Mouse (Mus musculus): Measurements from ENCODE around the gene Agtpbp1. TPM values are rescaled to one million over a fixed set of nuclear protein-coding genes. Genes with fewer than 3 reads are reported as not detected.

Agtpbp1 gene
- polyA plus RNA-seq, 1 experiment from 2014 or later = 18.6 TPM

DNA sequence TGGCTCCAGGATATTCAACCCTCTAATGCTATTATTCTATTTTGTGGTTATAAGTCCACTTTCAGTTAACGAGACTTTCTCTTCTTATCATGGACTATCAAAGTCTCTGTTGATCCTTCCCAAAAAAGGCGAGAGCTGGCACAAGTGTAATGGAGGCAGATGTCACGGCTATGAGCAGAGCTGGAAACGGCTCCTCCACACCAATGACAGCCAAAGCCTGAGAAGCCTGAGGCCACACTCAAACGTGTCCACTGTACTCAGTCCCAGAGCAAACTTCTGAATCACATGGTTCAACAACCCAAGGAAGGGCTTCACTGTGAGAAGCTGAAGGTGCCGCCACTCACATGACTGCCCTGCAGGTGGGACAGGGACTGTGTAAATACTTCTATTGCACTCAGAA lies 51.7 kb downstream of the Agtpbp1 start:
- no peak overlapping the region for H3K4me3 ChIP-seq (ENCODE audit: low read length)
- no peaks in the 10 kb centered on the region for H3K4me1 ChIP-seq (ENCODE audit: control insufficient read depth, insufficient read depth, low read length)
- WGBS = 79% methylated on average over 6 of the region's 6 CpGs
- no peak for ATAC-seq (ENCODE audit: low FRiP score, low TSS enrichment)
- no peak overlapping the region for H3K9ac ChIP-seq (ENCODE audit: low read depth, low read length)
- H3K4me2 ChIP-seq (replicated peaks; ENCODE audit: low read depth, low read length) = no peak overlapping the region
- H3K27me3 ChIP-seq (ENCODE audit: control insufficient read depth, insufficient read depth, low read length) = no peaks in the 10 kb centered on the region
- H3K9me3 ChIP-seq (ENCODE audit: control insufficient read depth, low read length) = no peaks in the 10 kb centered on the region
- H3K27ac ChIP-seq (ENCODE audit: low read depth, low read length) = no peak overlapping the region
- peaks cover 10% of the 10 kb centered on the region; the same call in 1 of the 2 replicates for H3K36me3 ChIP-seq (ENCODE audit: control insufficient read depth, insufficient read depth, low read length)

DNA sequence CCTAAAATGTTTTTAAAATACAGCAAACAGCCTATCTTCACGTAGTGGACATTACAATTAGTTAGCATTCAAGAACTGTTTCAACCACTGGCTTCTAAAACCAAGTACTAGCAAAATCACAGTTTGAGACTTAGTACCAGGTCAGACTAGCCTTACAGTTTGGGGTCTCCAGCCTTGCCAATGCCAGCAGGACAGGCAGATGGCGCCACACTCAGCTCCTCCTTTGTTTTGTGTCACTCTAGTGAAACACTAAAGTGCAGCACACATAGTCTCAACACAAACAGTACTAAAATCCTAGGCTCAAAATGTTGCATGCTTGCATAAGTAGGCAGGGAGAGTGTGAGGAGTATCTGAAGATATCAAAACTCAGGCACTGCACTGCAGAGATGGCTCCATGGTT lies 53.8 kb downstream of the Agtpbp1 start:
- H3K4me1 ChIP-seq (ENCODE audit: control insufficient read depth, insufficient read depth, low read length) = no peaks in the 10 kb centered on the region

DNA sequence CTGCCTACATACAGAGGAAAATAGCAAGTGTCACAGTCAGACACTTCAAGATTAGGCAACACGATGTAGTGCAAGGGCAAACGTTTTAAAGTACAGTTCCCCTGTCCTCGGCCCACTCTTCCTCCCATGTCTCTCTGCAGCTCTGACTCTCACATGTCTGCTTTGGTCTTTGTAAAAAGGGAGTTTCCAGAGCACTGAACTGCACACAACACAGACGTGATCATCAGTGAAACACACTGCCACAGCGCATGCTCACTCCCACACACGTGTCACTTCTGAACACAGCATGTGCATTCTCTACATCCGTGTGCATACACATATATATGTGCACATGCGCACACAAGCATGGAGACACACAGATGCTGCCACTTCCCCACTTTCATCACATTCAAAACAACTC lies 54.5 kb downstream of the Agtpbp1 start:
- Histone ChIP-seq H3K9ac (ENCODE audit: low read depth, low read length) (no peak overlapping the region), H3K9me3 (ENCODE audit: control insufficient read depth, low read length) (no peaks in the 10 kb centered on the region), H3K4me2 (replicated peaks; ENCODE audit: low read depth, low read length) (no peak overlapping the region), H3K27ac (ENCODE audit: low read depth, low read length) (no peak overlapping the region), H3K36me3 (ENCODE audit: control insufficient read depth, insufficient read depth, low read length) (peaks cover 16% of the 10 kb centered on the region; the same call in 1 of the 2 replicates), H3K4me3 (ENCODE audit: low read length) (no peak overlapping the region), H3K4me1 (ENCODE audit: control insufficient read depth, insufficient read depth, low read length) (no peaks in the 10 kb centered on the region), H3K27me3 (ENCODE audit: control insufficient read depth, insufficient read depth, low read length) (no peaks in the 10 kb centered on the region)
- ATAC-seq (ENCODE audit: low FRiP score, low TSS enrichment) = no peak
- WGBS = 91% methylated on average over 8 of the region's 8 CpGs

More for the DNA sequence above, 53.8 kb downstream of the Agtpbp1 start:
- Histone ChIP-seq H3K27me3 (ENCODE audit: control insufficient read depth, insufficient read depth, low read length) (no peaks in the 10 kb centered on the region), H3K9me3 (ENCODE audit: control insufficient read depth, low read length) (no peaks in the 10 kb centered on the region), H3K4me3 (ENCODE audit: low read length) (no peak overlapping the region), H3K36me3 (ENCODE audit: control insufficient read depth, insufficient read depth, low read length) (peaks cover 16% of the 10 kb centered on the region; the same call in 1 of the 2 replicates), H3K27ac (ENCODE audit: low read depth, low read length) (no peak overlapping the region), H3K9ac (ENCODE audit: low read depth, low read length) (no peak overlapping the region), H3K4me2 (replicated peaks; ENCODE audit: low read depth, low read length) (no peak overlapping the region)
- WGBS = 79% methylated on average over 2 of the region's 2 CpGs
- ATAC-seq (ENCODE audit: low FRiP score, low TSS enrichment) = no peak

- no peaks in the 10 kb centered on the region for H3K27me3 ChIP-seq (ENCODE audit: control insufficient read depth, insufficient read depth, low read length)
- H3K4me3 ChIP-seq (ENCODE audit: low read length) = no peak overlapping the region
- no peak overlapping the region for H3K9ac ChIP-seq (ENCODE audit: low read depth, low read length)
- H3K4me2 ChIP-seq (replicated peaks; ENCODE audit: low read depth, low read length) = no peak overlapping the region
- no peaks in the 10 kb centered on the region for H3K9me3 ChIP-seq (ENCODE audit: control insufficient read depth, low read length)
- WGBS = 66% methylated on average over 11 of the region's 11 CpGs
- H3K4me1 ChIP-seq (ENCODE audit: control insufficient read depth, insufficient read depth, low read length) = no peaks in the 10 kb centered on the region
- ATAC-seq (ENCODE audit: low FRiP score, low TSS enrichment) = no peak
- no peak overlapping the region for H3K27ac ChIP-seq (ENCODE audit: low read depth, low read length)
- H3K36me3 ChIP-seq (ENCODE audit: control insufficient read depth, insufficient read depth, low read length) = no peaks in the 10 kb centered on the region; the same call in 1 of the 2 replicates
Measured at GRCm38 (mm10) chr13:59521271-59522064, 63.6 kb downstream of the Agtpbp1 start.

DNA sequence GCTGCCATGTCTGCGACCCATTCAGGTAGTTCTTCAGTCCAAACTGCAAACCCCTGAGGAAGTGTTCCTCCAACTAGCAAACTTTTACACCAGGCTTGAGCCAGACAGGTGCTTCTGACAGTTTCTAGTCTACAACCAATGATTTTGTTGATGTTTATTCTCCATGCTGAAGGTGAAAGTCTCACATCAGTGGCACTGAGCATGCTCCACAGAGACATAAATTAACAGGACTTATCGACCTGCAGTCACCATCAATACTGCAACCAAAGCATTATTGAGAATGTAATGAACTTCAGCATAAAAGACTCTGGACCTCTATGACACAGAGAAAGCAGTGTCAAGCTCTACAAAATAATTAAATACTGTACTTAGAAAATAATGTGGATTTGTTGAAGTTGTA lies 64.2 kb downstream of the Agtpbp1 start:
- Histone ChIP-seq H3K4me3 (ENCODE audit: low read length) (no peak overlapping the region), H3K27ac (ENCODE audit: low read depth, low read length) (no peak overlapping the region), H3K9me3 (ENCODE audit: control insufficient read depth, low read length) (no peaks in the 10 kb centered on the region), H3K4me2 (replicated peaks; ENCODE audit: low read depth, low read length) (no peak overlapping the region), H3K9ac (ENCODE audit: low read depth, low read length) (no peak overlapping the region), H3K27me3 (ENCODE audit: control insufficient read depth, insufficient read depth, low read length) (no peaks in the 10 kb centered on the region), H3K36me3 (ENCODE audit: control insufficient read depth, insufficient read depth, low read length) (no peaks in the 10 kb centered on the region; the same call in 1 of the 2 replicates), H3K4me1 (ENCODE audit: control insufficient read depth, insufficient read depth, low read length) (no peaks in the 10 kb centered on the region)
- no peak for ATAC-seq (ENCODE audit: low FRiP score, low TSS enrichment)
- WGBS = 91% methylated on average over 2 of the region's 2 CpGs

DNA sequence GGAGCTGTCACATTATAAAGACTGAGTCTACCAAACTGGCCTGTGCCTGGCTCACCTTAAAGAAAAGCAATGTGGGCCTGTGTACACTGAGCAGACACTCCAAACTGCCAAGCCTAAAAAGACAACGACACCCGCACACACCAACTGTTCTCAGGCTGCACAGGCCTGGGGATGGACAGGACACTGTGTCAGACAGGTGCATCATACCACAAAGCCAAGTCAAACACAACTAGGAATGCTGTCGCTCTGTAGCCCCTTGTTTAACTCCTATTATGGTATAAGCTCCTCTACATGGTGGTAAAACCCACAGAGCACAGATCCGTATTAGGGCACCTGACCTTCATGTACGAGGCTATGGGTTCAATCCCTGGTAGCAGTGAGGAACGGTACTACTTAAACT lies 65.5 kb downstream of the Agtpbp1 start:
- H3K27ac ChIP-seq (ENCODE audit: low read depth, low read length) = no peak overlapping the region
- no peaks in the 10 kb centered on the region for H3K9me3 ChIP-seq (ENCODE audit: control insufficient read depth, low read length)
- no peak for ATAC-seq (ENCODE audit: low FRiP score, low TSS enrichment)
- H3K9ac ChIP-seq (ENCODE audit: low read depth, low read length) = no peak overlapping the region
- H3K4me2 ChIP-seq (replicated peaks; ENCODE audit: low read depth, low read length) = no peak overlapping the region
- WGBS = 92% methylated on average over 6 of the region's 6 CpGs
- no peaks in the 10 kb centered on the region for H3K4me1 ChIP-seq (ENCODE audit: control insufficient read depth, insufficient read depth, low read length)
- no peak overlapping the region for H3K4me3 ChIP-seq (ENCODE audit: low read length)
- H3K27me3 ChIP-seq (ENCODE audit: control insufficient read depth, insufficient read depth, low read length) = no peaks in the 10 kb centered on the region
- no peaks in the 10 kb centered on the region; the same call in 1 of the 2 replicates for H3K36me3 ChIP-seq (ENCODE audit: control insufficient read depth, insufficient read depth, low read length)

GRCm38 (mm10) chr13:59518016-59518415 lies 67.0 kb downstream of the Agtpbp1 start:
- ATAC-seq (ENCODE audit: low FRiP score, low TSS enrichment) = no peak
- WGBS = 80% methylated on average over 4 of the region's 4 CpGs

DNA sequence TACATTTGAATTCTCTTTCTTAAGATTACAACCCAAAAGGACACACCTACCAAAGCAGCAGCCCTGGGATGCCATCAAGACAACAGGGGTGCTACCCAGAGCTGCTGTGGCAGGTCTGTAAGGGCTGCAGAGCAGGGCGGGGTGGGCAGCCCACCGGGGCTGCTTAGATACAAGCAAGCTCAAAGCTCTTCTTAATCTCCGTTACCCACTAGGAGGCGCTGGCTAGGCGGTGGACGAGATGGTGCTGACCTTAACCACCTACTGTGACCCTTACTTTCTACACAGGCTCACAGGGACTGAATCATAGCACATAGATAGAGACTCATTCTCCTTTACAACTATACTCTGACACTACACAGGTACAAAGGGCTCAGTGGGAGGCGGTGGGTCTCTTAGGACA lies 70.0 kb downstream of the Agtpbp1 start:
- no peaks in the 10 kb centered on the region for H3K4me1 ChIP-seq (ENCODE audit: control insufficient read depth, insufficient read depth, low read length)
- no peak overlapping the region for H3K4me2 ChIP-seq (replicated peaks; ENCODE audit: low read depth, low read length)
- no peaks in the 10 kb centered on the region for H3K27me3 ChIP-seq (ENCODE audit: control insufficient read depth, insufficient read depth, low read length)
- WGBS = 33% methylated on average over 7 of the region's 7 CpGs
- H3K9ac ChIP-seq (ENCODE audit: low read depth, low read length) = no peak overlapping the region
- H3K36me3 ChIP-seq (ENCODE audit: control insufficient read depth, insufficient read depth, low read length) = peaks cover 4% of the 10 kb centered on the region; the same call in 1 of the 2 replicates
- ATAC-seq (ENCODE audit: low FRiP score, low TSS enrichment) = no peak
- H3K4me3 ChIP-seq (ENCODE audit: low read length) = no peak overlapping the region
- H3K9me3 ChIP-seq (ENCODE audit: control insufficient read depth, low read length) = no peaks in the 10 kb centered on the region
- H3K27ac ChIP-seq (ENCODE audit: low read depth, low read length) = no peak overlapping the region

More at GRCm38 (mm10) chr13:59518016-59518415, 67.0 kb downstream of the Agtpbp1 start:
- H3K9ac ChIP-seq (ENCODE audit: low read depth, low read length) = no peak overlapping the region
- H3K27me3 ChIP-seq (ENCODE audit: control insufficient read depth, insufficient read depth, low read length) = no peaks in the 10 kb centered on the region
- no peaks in the 10 kb centered on the region for H3K9me3 ChIP-seq (ENCODE audit: control insufficient read depth, low read length)
- no peak overlapping the region for H3K4me3 ChIP-seq (ENCODE audit: low read length)
- H3K4me2 ChIP-seq (replicated peaks; ENCODE audit: low read depth, low read length) = no peak overlapping the region
- no peaks in the 10 kb centered on the region for H3K4me1 ChIP-seq (ENCODE audit: control insufficient read depth, insufficient read depth, low read length)
- H3K27ac ChIP-seq (ENCODE audit: low read depth, low read length) = no peak overlapping the region
- no peaks in the 10 kb centered on the region; the same call in 1 of the 2 replicates for H3K36me3 ChIP-seq (ENCODE audit: control insufficient read depth, insufficient read depth, low read length)

DNA sequence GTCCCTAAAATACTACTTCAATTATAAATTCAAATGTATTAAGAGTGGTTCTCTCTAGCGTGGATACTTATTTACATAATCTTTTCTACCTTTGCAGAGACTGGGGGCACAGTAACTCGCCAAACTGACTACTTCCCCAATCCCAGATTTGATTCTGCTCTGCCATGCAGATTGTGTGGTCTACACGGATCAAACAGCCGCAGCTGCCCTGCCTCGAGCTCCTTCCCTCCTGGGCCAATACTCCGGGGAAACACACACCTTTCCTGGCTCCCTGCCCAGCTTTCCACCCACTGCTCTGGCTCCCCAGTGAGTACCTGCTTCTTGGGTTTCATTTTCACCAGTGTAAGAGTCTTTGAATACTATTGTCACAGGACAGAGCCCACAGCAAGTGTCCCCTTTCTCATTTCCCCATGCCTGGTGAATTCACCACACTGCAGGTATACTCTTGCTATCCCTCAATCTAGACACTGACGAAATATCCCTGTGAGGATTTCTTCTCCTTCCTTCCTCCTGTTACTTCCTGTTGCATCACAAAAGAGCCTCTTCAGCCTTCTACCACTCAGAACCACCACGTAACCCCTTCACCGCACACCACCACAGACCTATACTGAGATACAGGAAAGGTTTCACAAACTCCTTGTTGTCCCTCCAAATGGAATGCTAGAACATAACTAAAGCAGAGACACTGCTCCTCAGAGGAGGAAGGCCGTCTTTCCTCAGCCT lies 75.2 kb downstream of the Agtpbp1 start:
- no peak for ATAC-seq (ENCODE audit: low FRiP score, low TSS enrichment)
- Histone ChIP-seq H3K27ac (ENCODE audit: low read depth, low read length) (no peak overlapping the region), H3K36me3 (ENCODE audit: control insufficient read depth, insufficient read depth, low read length) (peaks cover 8% of the 10 kb centered on the region; the same call in 1 of the 2 replicates), H3K4me2 (replicated peaks; ENCODE audit: low read depth, low read length) (no peak overlapping the region), H3K4me1 (ENCODE audit: control insufficient read depth, insufficient read depth, low read length) (no peaks in the 10 kb centered on the region), H3K4me3 (ENCODE audit: low read length) (no peak overlapping the region), H3K9ac (ENCODE audit: low read depth, low read length) (no peak overlapping the region), H3K27me3 (ENCODE audit: control insufficient read depth, insufficient read depth, low read length) (no peaks in the 10 kb centered on the region), H3K9me3 (ENCODE audit: control insufficient read depth, low read length) (no peaks in the 10 kb centered on the region)
- 65% methylated on average over 10 of the region's 10 CpGs for WGBS

Measured in kidney, embryonic 14.5 days (tissue).